Mouse (Mus musculus) liver, embryonic 14.5 days (tissue): ENCODE measurements at regions not wholly inside any gene's neighbourhood (a gene's known extent, or its start where the extent isn't known, plus 50 kb on each side); places are given as distances from the start of the nearest gene placed in this dataset.

Experiments used
- ATAC-seq: fragments of 200-750 bp; cut with Nextera tagmentation; 2 replicates; pipeline ENCODE4 v1.8.0; 2017; ENCODE audit warnings: moderate number of reproducible peaks, mild to moderate bottlenecking, moderate library complexity; ENCODE audit not compliant: insufficient read depth
- DNase-seq, 3 experiments: peaks; one replicate each; pipeline ENCODE4 v3.0.0-alpha.2; 2012 to 2013; ENCODE audit warnings: low read depth in 3 of 3, low spot score in 3 of 3
- H3K27ac ChIP-seq: fragments of 300-500 bp; sonication (generic); 2 replicates; pipeline ENCODE4 v1.5.1; 2014; ENCODE audit warnings: moderate library complexity, mild to moderate bottlenecking, control low read depth, inconsistent platforms
- H3K27me3 ChIP-seq: fragments of 300-500 bp; sonication (generic); 2 replicates; pipeline ENCODE4 v1.6.1; 2014; ENCODE audit warnings: mild to moderate bottlenecking, low read length, moderate library complexity; ENCODE audit not compliant: control insufficient read depth, insufficient read depth
- H3K36me3 ChIP-seq: fragments of 300-500 bp; sonication (generic); replicated peaks from 2 replicates; pipeline ENCODE4 v1.6.1; 2014; ENCODE audit warnings: low read depth; ENCODE audit not compliant: control insufficient read depth, insufficient read depth
- H3K4me1 ChIP-seq, 2 experiments: fragments of 200-500 bp in 1 of 2; fragments of 300-500 bp in 1 of 2; sonication (generic) in 1 of 2; replicated peaks; 2 replicates each; pipeline ENCODE4 v1.6.1; 2012 to 2014; ENCODE audit warnings: antibody characterized with exemption in 1 of 2, inconsistent platforms in 1 of 2, low read length in 1 of 2; ENCODE audit not compliant: control insufficient read depth in 2 of 2, insufficient read depth in 2 of 2
- H3K4me2 ChIP-seq: fragments of 300-500 bp; sonication (generic); 2 replicates; pipeline ENCODE4 v1.6.1; 2014; ENCODE audit warnings: low read depth, mild to moderate bottlenecking, control low read depth, moderate library complexity
- H3K4me3 ChIP-seq, 2 experiments: fragments of 200-500 bp in 1 of 2; fragments of 300-500 bp in 1 of 2; sonication (generic) in 1 of 2; 2 replicates each; pipeline ENCODE4 v1.5.1; 2012 to 2014; ENCODE audit warnings: low read depth in 2 of 2, low read length in 2 of 2, mild to moderate bottlenecking in 2 of 2, control low read depth in 1 of 2, inconsistent platforms in 1 of 2, moderate library complexity in 1 of 2; ENCODE audit not compliant: insufficient read depth in 1 of 2
- H3K9ac ChIP-seq: fragments of 300-500 bp; sonication (generic); replicated peaks from 2 replicates; pipeline ENCODE4 v1.6.1; 2014; ENCODE audit warnings: mild to moderate bottlenecking, control low read depth, moderate library complexity
- H3K9me3 ChIP-seq: fragments of 300-500 bp; sonication (generic); 2 replicates; pipeline ENCODE4 v1.6.1; 2016; ENCODE audit warnings: low read length, mixed read lengths; ENCODE audit not compliant: control insufficient read depth
- CTCF ChIP-seq: IDR thresholded peaks from 2 replicates; pipeline ENCODE4 v1.5.1; 2016; ENCODE audit warnings: antibody characterized with exemption, low read depth, control low read depth
- EP300 ChIP-seq: IDR thresholded peaks from 2 replicates; pipeline ENCODE4 v1.6.1; 2016; ENCODE audit warnings: antibody characterized with exemption, low read depth
- WGBS: fragments of 180-500 bp; shearing (Covaris S2); extraction: QIAGEN DNeasy Blood & Tissue Kit; methylation state at CpG from one replicate; pipeline ENCODE4 v1.1.7; 2014; ENCODE audit not compliant: insufficient replicate concordance; 5-methylcytosine and 5-hydroxymethylcytosine counted together

DNA sequence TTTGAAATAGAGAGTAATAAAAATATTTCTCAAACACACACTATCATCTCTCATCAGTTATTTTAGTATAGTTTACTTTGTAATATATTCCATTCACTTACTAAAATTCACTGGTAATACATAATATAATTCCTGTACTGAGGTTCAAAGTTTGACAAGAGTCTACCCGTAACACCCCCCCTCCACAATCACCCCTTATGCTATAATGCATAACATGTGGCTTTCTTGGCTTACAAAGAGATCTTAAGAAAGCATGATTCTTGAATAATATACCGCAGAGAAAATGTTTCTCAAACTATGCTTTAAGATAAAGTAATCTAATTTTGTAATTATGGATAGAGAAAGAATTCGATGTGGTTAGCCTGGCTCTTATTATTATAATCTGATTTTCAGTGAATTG is 539.7 kb downstream of the Gm11232 start:
- Histone ChIP-seq H3K9ac (no peak overlapping the region), H3K4me3 (no peak overlapping the region), H3K36me3 (no peaks in the 10 kb centered on the region), H3K4me2 (no peak overlapping the region), H3K9me3 (no peaks in the 10 kb centered on the region), H3K27ac (no peak overlapping the region), H3K4me1 (no peaks in the 10 kb centered on the region), H3K27me3 (no peaks in the 10 kb centered on the region)
- TF ChIP-seq CTCF (no peak), EP300 (no peak)
- no peak for ATAC-seq
- WGBS, result 54% methylated on average over 3 of the region's 3 CpGs
- DNase-seq, result no peak

DNA sequence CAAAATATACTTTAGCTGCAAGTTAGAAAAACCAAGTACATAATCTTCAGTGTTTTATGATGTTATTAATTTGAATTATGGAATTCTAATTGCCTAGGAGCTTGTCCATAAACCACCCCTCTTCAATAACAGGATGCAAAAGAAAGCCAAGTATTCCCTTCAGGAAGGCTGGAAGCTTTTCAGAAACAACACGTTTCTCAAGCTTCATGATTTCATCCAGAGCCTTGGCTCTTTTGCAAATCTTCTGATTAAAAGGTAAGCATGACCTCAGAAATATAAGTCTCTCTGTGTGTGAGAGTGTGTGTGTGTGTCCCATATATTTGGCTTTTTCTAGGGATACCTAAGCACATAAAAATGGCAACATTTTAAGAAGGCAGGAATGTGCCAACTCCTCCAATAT is 570.0 kb downstream of the Gm11232 start:
- WGBS, result 36% methylated on average over 1 of the region's 1 CpGs
- no peaks in the 10 kb centered on the region for H3K27me3 ChIP-seq
- DNase-seq (no peak), ATAC-seq (no peak)
- H3K36me3 ChIP-seq, result no peaks in the 10 kb centered on the region
- no peak for TF ChIP-seq CTCF
- no peak for TF ChIP-seq EP300
- H3K27ac ChIP-seq, result no peak overlapping the region
- H3K4me3 ChIP-seq, result no peak overlapping the region
- no peaks in the 10 kb centered on the region for H3K4me1 ChIP-seq
- H3K9me3 ChIP-seq, result no peaks in the 10 kb centered on the region
- H3K4me2 ChIP-seq, result no peak overlapping the region
- H3K9ac ChIP-seq, result no peak overlapping the region

DNA sequence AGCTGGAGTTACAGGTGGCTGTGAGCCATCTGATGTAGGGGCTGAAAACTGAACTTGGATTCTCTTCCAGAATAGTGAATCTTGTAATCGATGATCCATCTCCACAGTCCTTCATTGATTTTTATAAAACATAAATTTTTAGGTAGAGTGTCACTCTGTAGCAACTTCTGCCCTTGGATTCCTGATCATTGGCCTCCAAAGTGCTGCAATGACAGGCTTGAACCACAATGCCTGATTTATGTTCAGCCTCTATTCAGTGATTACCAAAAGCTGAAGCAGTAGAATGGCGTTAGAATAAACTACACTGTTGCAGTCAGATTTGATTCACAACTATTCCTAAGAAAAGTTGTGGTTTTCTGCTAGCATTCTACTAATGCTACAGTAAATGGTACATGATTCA is 580.1 kb downstream of the Gm11232 start:
- ATAC-seq, result no peak
- 46% methylated on average over 2 of the region's 2 CpGs for WGBS
- Histone ChIP-seq H3K4me2 (no peak overlapping the region), H3K4me3 (no peak overlapping the region), H3K4me1 (no peaks in the 10 kb centered on the region), H3K27me3 (no peaks in the 10 kb centered on the region), H3K27ac (no peak overlapping the region), H3K9ac (no peak overlapping the region), H3K9me3 (no peaks in the 10 kb centered on the region), H3K36me3 (no peaks in the 10 kb centered on the region)
- no peak for DNase-seq
- no peak for TF ChIP-seq CTCF
- TF ChIP-seq EP300, result no peak

GRCm38 (mm10) chr4:71165802-71166201 is 592.0 kb downstream of the Gm11232 start:
- TF ChIP-seq EP300, result no peak
- TF ChIP-seq CTCF, result no peak
- H3K36me3 ChIP-seq, result no peaks in the 10 kb centered on the region
- no peak overlapping the region for H3K4me3 ChIP-seq
- DNase-seq (no peak), ATAC-seq (no peak)
- no peaks in the 10 kb centered on the region for H3K27me3 ChIP-seq
- no peaks in the 10 kb centered on the region for H3K4me1 ChIP-seq
- no peaks in the 10 kb centered on the region for H3K9me3 ChIP-seq
- H3K27ac ChIP-seq, result no peak overlapping the region
- H3K9ac ChIP-seq, result no peak overlapping the region
- no peak overlapping the region for H3K4me2 ChIP-seq

DNA sequence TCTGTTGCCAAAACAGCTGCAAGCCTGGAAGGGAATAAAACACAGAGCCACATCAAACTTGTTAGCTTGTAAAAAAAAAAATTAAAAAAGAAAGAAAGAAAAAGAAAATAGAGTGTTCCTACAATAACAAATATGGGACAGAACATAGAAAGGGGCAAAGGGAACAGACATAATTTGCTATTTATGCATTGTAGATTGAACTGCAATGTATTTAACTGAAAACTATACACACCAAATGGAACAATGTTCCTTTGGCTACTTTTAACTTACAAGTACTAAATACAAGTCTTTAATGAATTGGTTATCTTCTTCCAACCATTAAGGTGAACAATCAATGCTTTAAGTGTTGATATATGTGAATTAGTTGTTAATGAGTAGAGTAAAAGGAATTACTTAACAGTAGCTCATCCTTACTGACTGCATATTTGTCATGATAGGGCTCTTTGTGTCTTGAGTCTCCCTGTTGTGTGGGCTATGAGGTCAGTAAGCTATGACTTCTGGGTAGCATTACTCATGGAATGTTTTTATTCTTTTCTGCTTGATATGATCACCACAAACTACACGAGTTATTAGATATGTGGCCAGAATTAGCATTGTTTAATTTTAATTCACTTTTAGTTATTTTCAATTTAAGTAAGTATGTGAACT is 597.0 kb upstream of the Megf9 start:
- no peaks in the 10 kb centered on the region for H3K36me3 ChIP-seq
- ATAC-seq, result no peak
- H3K9ac ChIP-seq, result no peak overlapping the region
- H3K4me1 ChIP-seq, result no peaks in the 10 kb centered on the region
- no peak for TF ChIP-seq CTCF
- no peak for TF ChIP-seq EP300
- no peaks in the 10 kb centered on the region for H3K9me3 ChIP-seq
- no peaks in the 10 kb centered on the region for H3K27me3 ChIP-seq
- no peak for DNase-seq
- no peak overlapping the region for H3K4me2 ChIP-seq
- no peak overlapping the region for H3K27ac ChIP-seq
- WGBS, result 41% methylated on average over 1 of the region's 1 CpGs
- H3K4me3 ChIP-seq, result no peak overlapping the region
